Mouse (Mus musculus): Measurements from ENCODE around the gene Trpv6.

Trpv6 gene

GRCm38 (mm10) chr6:41621241-41621990 is 14.8 kb downstream of the Trpv6 start:
- no peak for DNase-seq (ENCODE audit: low read depth)

- DNase-seq (ENCODE audit: low read depth) = no peak
These were observed 15.9 kb downstream of the Trpv6 start for GRCm38 (mm10) chr6:41620173-41620798.

DNA sequence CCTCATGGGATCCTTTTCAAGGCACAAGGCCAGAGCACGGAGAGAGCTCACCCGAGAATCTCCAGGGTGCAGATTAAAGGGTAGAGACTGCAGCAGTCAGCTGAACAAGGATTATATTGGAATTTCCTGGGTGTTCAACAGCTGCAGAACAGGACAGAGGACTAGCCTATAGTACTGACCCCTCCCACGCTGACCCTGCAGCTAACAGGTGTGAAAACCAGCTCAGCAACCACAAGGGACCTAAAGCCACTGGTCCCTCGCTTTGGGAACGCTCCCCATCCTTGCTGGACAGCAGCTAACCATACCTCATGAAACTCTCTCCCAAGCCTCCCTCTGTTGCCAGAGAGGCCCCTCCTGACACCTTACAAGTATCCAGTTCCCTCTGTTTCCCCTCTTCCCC is 28.6 kb downstream of the Trpv6 start:
- DNase-seq (ENCODE audit: low read depth) = no peak

DNA sequence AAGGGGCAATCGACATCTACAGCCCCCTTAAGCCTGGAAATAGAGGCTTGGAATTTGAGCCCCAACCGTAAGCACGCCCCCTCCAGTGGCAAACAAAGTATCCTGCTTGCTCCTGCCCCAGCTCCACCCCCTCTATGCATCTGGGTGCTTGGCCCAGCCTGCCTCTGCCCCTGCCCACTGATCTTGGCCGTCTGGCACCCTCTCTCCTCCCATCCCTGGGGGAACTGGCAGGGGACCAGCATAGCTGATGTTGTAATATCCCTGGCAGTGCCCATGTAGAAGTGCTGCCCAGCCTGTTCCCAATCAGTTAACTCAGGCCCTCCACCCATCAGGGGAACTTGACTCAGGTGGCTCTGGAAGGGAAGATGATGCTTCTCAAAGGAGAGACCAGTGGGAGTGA is 30.0 kb downstream of the Trpv6 start:
- peak; percentile 8 for DNase-seq (ENCODE audit: low read depth)

GRCm38 (mm10) chr6:41605794-41606104 is 30.5 kb downstream of the Trpv6 start:
- no peak for DNase-seq (ENCODE audit: low read depth)

DNA sequence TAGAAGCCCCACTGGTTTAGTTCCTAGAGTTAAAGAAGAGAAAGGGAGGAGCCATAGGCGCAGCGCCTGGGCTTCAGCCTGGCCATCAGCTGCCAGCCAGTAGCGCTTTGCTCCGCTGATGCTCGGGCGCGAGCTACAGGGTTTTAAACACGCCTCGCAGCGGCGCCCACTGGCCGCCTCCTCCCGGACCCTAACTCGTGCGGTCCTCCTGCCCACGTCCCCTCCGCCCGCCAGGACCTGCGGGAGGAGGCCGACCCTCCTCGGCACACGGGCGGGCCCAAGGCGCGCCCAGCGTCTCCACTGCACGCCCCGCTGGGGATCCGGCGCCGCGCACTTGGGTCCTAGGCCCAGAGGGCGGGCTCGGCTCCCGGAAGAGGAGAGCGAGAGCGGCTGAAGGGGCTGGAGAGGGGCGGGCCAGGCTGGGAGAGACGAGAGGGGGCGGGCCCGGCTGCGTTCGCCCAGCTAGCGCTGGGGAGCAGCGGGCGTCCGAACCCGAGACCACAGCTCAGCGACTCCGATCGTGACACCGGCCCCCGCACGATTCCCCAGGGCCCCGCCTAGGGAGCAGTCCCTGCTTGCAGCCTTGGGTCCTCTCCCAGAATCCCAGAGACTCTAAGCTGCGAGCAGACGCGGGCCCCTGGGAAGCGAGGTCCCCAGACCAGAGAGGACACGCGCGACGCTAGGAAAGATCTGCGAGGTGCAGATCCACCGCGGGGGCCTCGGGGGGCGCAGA is 31.0 kb downstream of the Trpv6 start, which contains the start of gene Ephb6:
Gene Ephb6 (plus strand): TSS at position 422 of the 733 bp plus-strand sequence.
- DNase-seq (ENCODE audit: low read depth) = peak; percentile 67

DNA sequence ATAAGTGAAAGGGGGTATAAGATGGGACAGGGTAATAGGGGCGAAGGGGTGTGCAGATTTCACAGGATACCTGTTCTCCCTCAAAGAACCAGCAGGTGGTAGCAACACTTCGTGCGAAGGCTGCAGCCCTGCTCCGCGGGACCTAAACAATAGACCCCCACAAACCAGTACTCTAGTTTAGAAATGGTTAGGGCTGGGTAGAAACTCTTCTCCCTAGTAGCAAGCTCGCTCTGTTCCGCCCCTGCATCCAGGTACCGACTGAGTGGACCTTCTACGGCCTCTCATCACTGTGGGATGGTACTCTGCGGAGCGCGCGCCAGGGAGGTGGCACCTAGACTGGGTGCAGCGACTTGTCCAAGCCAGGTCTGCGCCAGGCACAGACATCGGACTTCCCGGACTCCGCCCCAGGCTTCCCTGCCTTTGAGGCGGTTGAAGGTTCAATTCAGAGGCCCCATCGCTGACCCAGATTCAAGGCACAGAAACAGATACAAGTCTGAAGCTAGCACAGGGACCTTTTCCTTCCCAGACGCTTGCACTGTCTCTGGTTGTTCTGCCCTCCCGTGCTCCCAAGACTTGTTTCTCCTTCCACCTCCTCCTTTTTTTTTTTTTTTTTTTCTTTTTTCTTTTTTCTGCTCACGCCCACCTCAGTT is 31.7 kb downstream of the Trpv6 start:
- DNase-seq (ENCODE audit: low read depth) = peak; percentile 33

- no peak for DNase-seq (ENCODE audit: low read depth)
These were observed 54.0 kb downstream of the Trpv6 start for GRCm38 (mm10) chr6:41582189-41582588.

DNA sequence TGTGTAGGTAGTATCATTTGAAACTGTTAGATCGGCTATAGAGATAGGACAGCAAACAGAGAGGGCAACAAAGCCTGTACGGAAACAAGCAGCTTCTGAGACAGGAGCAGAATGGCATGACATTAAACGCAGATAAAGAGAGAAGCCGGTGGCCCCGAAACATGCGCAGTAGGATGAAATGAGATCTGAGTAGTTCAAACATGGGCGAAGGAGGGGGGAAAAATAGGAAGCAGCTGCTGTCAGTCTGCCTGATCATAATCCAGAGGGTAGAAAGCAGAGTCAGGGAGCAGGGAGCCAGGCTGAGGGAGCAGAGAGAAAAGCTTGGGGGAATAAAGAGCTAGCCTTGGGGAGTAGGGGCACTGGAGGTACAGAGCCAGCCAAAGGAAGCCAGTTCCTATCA is 54.9 kb downstream of the Trpv6 start:
- DNase-seq (ENCODE audit: low read depth) = no peak

- DNase-seq (ENCODE audit: low read depth) = no peak
These were observed 58.9 kb downstream of the Trpv6 start for GRCm38 (mm10) chr6:41577297-41577696.

GRCm38 (mm10) chr6:41576526-41577097 is 59.6 kb downstream of the Trpv6 start:
- DNase-seq (ENCODE audit: low read depth) = no peak

Measured in 416B (cell line).